ENCODE assay signal across 16 mouse cellular contexts in the genomic region with DNA sequence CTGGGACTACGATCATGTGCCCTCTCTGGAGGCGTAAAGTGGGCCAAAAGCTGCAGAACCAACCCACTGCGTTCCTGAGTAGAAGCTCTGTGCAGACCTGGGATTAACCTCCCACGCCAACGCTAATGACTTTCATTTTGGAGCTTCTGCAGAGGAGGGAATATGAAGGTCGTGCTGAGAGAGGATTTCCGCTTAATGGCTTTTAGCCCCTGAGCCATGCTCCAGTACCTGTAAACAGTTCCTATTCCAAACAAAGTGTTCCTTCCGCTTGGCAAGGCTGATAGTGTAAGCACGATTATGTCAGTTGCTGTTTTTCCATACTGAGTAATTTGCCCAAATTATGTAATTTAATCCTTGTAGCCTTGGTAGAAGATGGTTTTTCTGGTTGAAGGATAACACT.
"Had no signal": no experiment of that assay in that cellular context is flagged by ENCODE, and none has a peak within 500 bp of the region (broad histone marks: within the 10 kb centered on the region; RNA-seq: fewer than 3 reads in every experiment).

No protein-coding gene starts in this region.

- H3K27me3 ChIP-seq: limb, embryonic 12.5 days; liver, embryonic 13.5 days; neural tube, embryonic 15.5 days; stomach, embryonic 15.5 days had no signal

- ATAC-seq: inflammation-experienced regulatory T-cells, adult 6 months; intestine, postnatal 0 days; liver, postnatal 0 days had no signal

- DNase-seq: kidney, adult 8-10 months; kidney, postnatal 36 days; layer of hippocampus, adult 9-11 months; layer of hippocampus, postnatal 36 days; liver; liver, embryonic 13.5 days; liver, postnatal 0 days; midbrain, embryonic 14.5 days; thymus, adult 18-20 months; thymus, postnatal 14 days had no signal

- H3K4me2 ChIP-seq: limb, embryonic 12.5 days; liver, embryonic 13.5 days; neural tube, embryonic 15.5 days; stomach, embryonic 15.5 days had no signal

- H3K27ac ChIP-seq: limb, embryonic 12.5 days; liver, embryonic 13.5 days; neural tube, embryonic 15.5 days; stomach, embryonic 15.5 days had no signal

- H3K36me3 ChIP-seq: limb, embryonic 12.5 days; liver, embryonic 13.5 days; neural tube, embryonic 15.5 days; stomach, embryonic 15.5 days had no signal

- H3K4me1 ChIP-seq: neural tube, embryonic 15.5 days; stomach, embryonic 15.5 days had no signal

- H3K9ac ChIP-seq: limb, embryonic 12.5 days; liver, embryonic 13.5 days; liver, postnatal 0 days; neural tube, embryonic 15.5 days; stomach, embryonic 15.5 days had no signal

- H3K4me3 ChIP-seq: limb, embryonic 12.5 days; liver, embryonic 13.5 days; myocyte; neural tube, embryonic 15.5 days; stomach, embryonic 15.5 days had no signal

- H3K9me3 ChIP-seq: limb, embryonic 12.5 days; liver, embryonic 13.5 days; neural tube, embryonic 15.5 days; stomach, embryonic 15.5 days had no signal
